Mouse (Mus musculus) limb, embryonic 15.5 days (tissue): ENCODE results near the gene Mecom. TPM values are rescaled to one million over a fixed set of nuclear protein-coding genes. Genes with fewer than 3 reads are reported as not detected.
"Not testable (repeated sequence)": the region's sequence is repeated elsewhere in the genome, so short reads cannot be mapped to it uniquely, and the experiment has no call there.

Source experiments
- ATAC-seq: fragments of 200-750 bp; cut with Nextera tagmentation; 2 replicates; pipeline ENCODE4 v1.8.0; 2017; ENCODE audit warnings: low read depth, moderate TSS enrichment; ENCODE audit not compliant: insufficient number of reproducible peaks, low FRiP score, low TSS enrichment
- H3K27ac ChIP-seq: fragments of 300-500 bp; sonication (generic); 2 replicates; pipeline ENCODE4 v1.5.1; 2015; ENCODE audit warnings: moderate library complexity, mild to moderate bottlenecking, inconsistent platforms
- H3K27me3 ChIP-seq: fragments of 300-500 bp; sonication (generic); 2 replicates; pipeline ENCODE4 v1.6.1; 2015; ENCODE audit warnings: inconsistent platforms
- H3K36me3 ChIP-seq: fragments of 300-500 bp; sonication (generic); 2 replicates; pipeline ENCODE4 v1.6.1; 2015; ENCODE audit warnings: inconsistent platforms
- H3K4me1 ChIP-seq: fragments of 300-500 bp; sonication (generic); 2 replicates; pipeline ENCODE4 v1.6.1; 2015; ENCODE audit warnings: inconsistent platforms
- H3K4me2 ChIP-seq: fragments of 300-500 bp; sonication (generic); 2 replicates; pipeline ENCODE4 v1.6.1; 2015; ENCODE audit warnings: mild to moderate bottlenecking, inconsistent platforms
- H3K4me3 ChIP-seq: fragments of 300-500 bp; sonication (generic); 2 replicates; pipeline ENCODE4 v1.5.1; 2015; ENCODE audit warnings: mild to moderate bottlenecking, inconsistent platforms
- H3K9ac ChIP-seq: fragments of 300-500 bp; sonication (generic); 2 replicates; pipeline ENCODE4 v1.6.1; 2015; ENCODE audit warnings: inconsistent platforms
- H3K9me3 ChIP-seq: fragments of 300-500 bp; sonication (generic); 2 replicates; pipeline ENCODE4 v1.6.1; 2016; ENCODE audit warnings: inconsistent platforms
- WGBS: fragments of 180-500 bp; shearing (Covaris S2); methylation state at CpG from one replicate; pipeline ENCODE4 v1.1.7; 2015; 5-methylcytosine and 5-hydroxymethylcytosine counted together
- polyA plus RNA-seq: library from polyadenylated mRNA; unstranded; fragments of >200 nt; fragmentation: Nextera tagmentation; extraction: Ambion mirVana; gene quantifications from 2 replicates; pipeline ENCODE4 v1.2.1, GENCODE M21; 2015

The Mecom gene
- polyA plus RNA-seq: 37.7 and 38.4 TPM in 2 replicates

- H3K4me2 ChIP-seq: peak within 1 kb of the TSS; percentile 23; the same call in 1 of the 2 replicates
- no peaks in the 10 kb centered on the region for H3K9me3 ChIP-seq
- no peaks in the 10 kb centered on the region for H3K27me3 ChIP-seq
- H3K36me3 ChIP-seq: no peaks in the 10 kb centered on the region
- no peak within 1 kb of the TSS for H3K9ac ChIP-seq
- ATAC-seq: no peak
- H3K4me1 ChIP-seq: peaks cover 15% of the 10 kb centered on the region; the same call in 1 of the 2 replicates
- H3K27ac ChIP-seq: no peak within 1 kb of the TSS
- no peak within 1 kb of the TSS for H3K4me3 ChIP-seq
- WGBS: 81% methylated on average over 3 of the region's 3 CpGs
Measured at GRCm38 (mm10) chr3:30547908-30548307, at the start of gene Mecom. Mecom (minus strand) TSS chr3:30548008.

GRCm38 (mm10) chr3:30597271-30597670 lies 49.5 kb upstream of the Mecom start:
- H3K27me3 ChIP-seq: 0 out of 2 replicates have a peak, but pooled peaks cover 4% of the 10 kb centered on the region
- no peak overlapping the region for H3K27ac ChIP-seq
- WGBS: 71% methylated on average over 7 of the region's 7 CpGs
- H3K9me3 ChIP-seq: no peaks in the 10 kb centered on the region
- H3K36me3 ChIP-seq: no peaks in the 10 kb centered on the region
- H3K4me3 ChIP-seq: no peak overlapping the region
- H3K4me2 ChIP-seq: no peak overlapping the region
- ATAC-seq: no peak
- peaks cover 15% of the 10 kb centered on the region for H3K4me1 ChIP-seq
- no peak overlapping the region for H3K9ac ChIP-seq

- ATAC-seq: peak; percentile 41; the same call in 1 of the 2 replicates
- peaks cover 13% of the 10 kb centered on the region for H3K4me1 ChIP-seq
- peak overlapping the region; percentile 82 for H3K9ac ChIP-seq
- peak overlapping the region; percentile 76 for H3K4me2 ChIP-seq
- no peaks in the 10 kb centered on the region for H3K9me3 ChIP-seq
- H3K27me3 ChIP-seq: 0 out of 2 replicates have a peak, but pooled peaks cover 4% of the 10 kb centered on the region
- peak overlapping the region; percentile 72; the same call in 1 of the 2 replicates for H3K27ac ChIP-seq
- peak overlapping the region; percentile 80 for H3K4me3 ChIP-seq
- WGBS: under 1% methylated on average over 62 of the region's 62 CpGs
- no peaks in the 10 kb centered on the region for H3K36me3 ChIP-seq
Measured at GRCm38 (mm10) chr3:30595111-30595832, 47.5 kb upstream of the Mecom start.

GRCm38 (mm10) chr3:30593719-30594485 lies 46.1 kb upstream of the Mecom start:
- Histone ChIP-seq H3K9ac (no peak overlapping the region), H3K27me3 (0 out of 2 replicates have a peak, but pooled peaks cover 4% of the 10 kb centered on the region), H3K9me3 (no peaks in the 10 kb centered on the region), H3K4me1 (peaks cover 3% of the 10 kb centered on the region; the same call in 1 of the 2 replicates), H3K36me3 (no peaks in the 10 kb centered on the region), H3K4me3 (no peak overlapping the region), H3K27ac (no peak overlapping the region), H3K4me2 (no peak overlapping the region)
- no peak for ATAC-seq
- WGBS: 66% methylated on average over 4 of the region's 4 CpGs

- 0% methylated on average over 2 of the region's 2 CpGs for WGBS
- Histone ChIP-seq H3K27me3 (no peaks in the 10 kb centered on the region), H3K4me2 (no peak overlapping the region), H3K4me1 (peaks cover 3% of the 10 kb centered on the region; the same call in 1 of the 2 replicates), H3K36me3 (no peaks in the 10 kb centered on the region), H3K9ac (no peak overlapping the region), H3K4me3 (no peak overlapping the region), H3K9me3 (no peaks in the 10 kb centered on the region), H3K27ac (peak overlapping the region; percentile 12; the same call in 1 of the 2 replicates)
- no peak for ATAC-seq
Measured at GRCm38 (mm10) chr3:30592418-30592853, 44.6 kb upstream of the Mecom start.

- Histone ChIP-seq H3K27me3 (no peaks in the 10 kb centered on the region), H3K4me1 (no peaks in the 10 kb centered on the region; the same call in 1 of the 2 replicates)
- WGBS: 81% methylated on average over 6 of the region's 6 CpGs
Measured at GRCm38 (mm10) chr3:30588865-30589264, 41.1 kb upstream of the Mecom start.

GRCm38 (mm10) chr3:30573549-30573948 lies 25.7 kb upstream of the Mecom start:
- Histone ChIP-seq H3K4me2 (no peak overlapping the region), H3K4me3 (no peak overlapping the region), H3K27me3 (no peaks in the 10 kb centered on the region), H3K9me3 (no peaks in the 10 kb centered on the region), H3K4me1 (no peaks in the 10 kb centered on the region), H3K9ac (no peak overlapping the region), H3K36me3 (no peaks in the 10 kb centered on the region), H3K27ac (no peak overlapping the region)
- ATAC-seq: no peak
- WGBS: 24% methylated on average over 2 of the region's 2 CpGs

More at GRCm38 (mm10) chr3:30588865-30589264, 41.1 kb upstream of the Mecom start:
- H3K4me2 ChIP-seq: no peak overlapping the region
- H3K9me3 ChIP-seq: no peaks in the 10 kb centered on the region
- no peak overlapping the region for H3K9ac ChIP-seq
- no peak for ATAC-seq
- no peaks in the 10 kb centered on the region for H3K36me3 ChIP-seq
- no peak overlapping the region for H3K4me3 ChIP-seq
- no peak overlapping the region for H3K27ac ChIP-seq

GRCm38 (mm10) chr3:30566333-30566732 lies 18.5 kb upstream of the Mecom start:
- not testable (repeated sequence) for ATAC-seq, H3K36me3 ChIP-seq, H3K27me3 ChIP-seq, H3K4me3 ChIP-seq, H3K4me2 ChIP-seq, H3K27ac ChIP-seq, H3K9ac ChIP-seq, H3K4me1 ChIP-seq, H3K9me3 ChIP-seq
- no CpG with 5 or more reads among the region's 2 CpGs for WGBS

GRCm38 (mm10) chr3:30560677-30561314 lies 13.0 kb upstream of the Mecom start:
- no peaks in the 10 kb centered on the region for H3K27me3 ChIP-seq
- no peak for ATAC-seq
- H3K36me3 ChIP-seq: no peaks in the 10 kb centered on the region
- no peak overlapping the region for H3K27ac ChIP-seq
- no peak overlapping the region for H3K4me3 ChIP-seq
- no peaks in the 10 kb centered on the region for H3K9me3 ChIP-seq
- no peak overlapping the region for H3K4me2 ChIP-seq
- no peak overlapping the region for H3K9ac ChIP-seq
- H3K4me1 ChIP-seq: no peaks in the 10 kb centered on the region
- WGBS: 37% methylated on average over 6 of the region's 6 CpGs

- H3K4me2 ChIP-seq: no peak overlapping the region
- H3K36me3 ChIP-seq: no peaks in the 10 kb centered on the region
- ATAC-seq: no peak
- H3K4me1 ChIP-seq: peaks cover 4% of the 10 kb centered on the region; the same call in 1 of the 2 replicates
- H3K27me3 ChIP-seq: no peaks in the 10 kb centered on the region
- H3K9ac ChIP-seq: no peak overlapping the region
- H3K9me3 ChIP-seq: no peaks in the 10 kb centered on the region
- WGBS: 79% methylated on average over 6 of the region's 6 CpGs
- no peak overlapping the region for H3K4me3 ChIP-seq
- no peak overlapping the region for H3K27ac ChIP-seq
Measured at GRCm38 (mm10) chr3:30553741-30554140, 5.9 kb upstream of the Mecom start.

GRCm38 (mm10) chr3:30550218-30550617 lies 2.4 kb upstream of the Mecom start:
- no peaks in the 10 kb centered on the region for H3K36me3 ChIP-seq
- H3K27me3 ChIP-seq: no peaks in the 10 kb centered on the region
- no peak overlapping the region for H3K9ac ChIP-seq
- no peak overlapping the region for H3K4me3 ChIP-seq
- WGBS: 69% methylated on average over 2 of the region's 2 CpGs
- no peak overlapping the region for H3K4me2 ChIP-seq
- no peak overlapping the region for H3K27ac ChIP-seq
- ATAC-seq: no peak
- peaks cover 15% of the 10 kb centered on the region; the same call in 1 of the 2 replicates for H3K4me1 ChIP-seq
- H3K9me3 ChIP-seq: no peaks in the 10 kb centered on the region
